Mouse (Mus musculus): Measurements from ENCODE around the gene Pknox2.

The Pknox2 gene

DNA sequence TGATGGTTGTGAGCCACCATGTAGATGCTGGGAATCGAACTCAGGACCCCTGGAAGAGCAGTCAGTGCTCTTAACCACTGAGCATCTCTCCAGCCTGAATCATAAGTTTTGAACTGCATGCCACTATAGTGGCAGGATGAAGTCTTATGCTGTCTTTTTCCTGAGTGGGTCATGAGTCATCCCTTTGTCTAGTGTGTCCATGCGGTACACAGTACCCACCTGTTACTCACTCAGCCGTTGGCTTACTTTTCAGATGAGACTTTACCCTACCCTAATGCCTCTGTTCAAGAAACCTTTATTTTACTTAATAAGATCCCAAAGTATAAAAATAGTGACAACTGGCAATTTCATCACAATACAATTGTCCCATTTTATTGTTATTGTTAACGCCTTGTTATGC, 95.5 kb downstream of the Pknox2 start:
- DNase-seq (ENCODE audit: low spot score in 2 of 2) = no peak

DNA sequence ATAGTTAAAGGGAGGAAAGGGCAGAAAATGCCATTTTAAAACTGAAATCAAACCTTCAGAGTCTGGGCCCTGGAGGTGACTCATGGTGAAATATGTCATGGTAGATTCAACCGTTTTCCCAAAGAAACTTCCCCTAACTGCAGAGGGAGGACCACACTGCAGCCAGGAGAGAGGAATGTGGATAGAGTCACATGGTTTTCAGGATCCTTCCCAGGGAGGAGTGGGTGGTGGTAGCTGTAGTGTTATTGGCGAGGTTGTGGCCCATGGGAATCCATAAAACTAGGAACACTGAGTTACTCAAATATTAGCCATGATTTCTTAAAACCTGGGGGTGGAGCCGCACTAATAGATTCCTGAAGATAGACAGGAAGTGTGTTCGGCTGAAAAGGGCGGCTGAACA, 99.7 kb downstream of the Pknox2 start:
- DNase-seq (ENCODE audit: low spot score in 2 of 2) = no peak

DNA sequence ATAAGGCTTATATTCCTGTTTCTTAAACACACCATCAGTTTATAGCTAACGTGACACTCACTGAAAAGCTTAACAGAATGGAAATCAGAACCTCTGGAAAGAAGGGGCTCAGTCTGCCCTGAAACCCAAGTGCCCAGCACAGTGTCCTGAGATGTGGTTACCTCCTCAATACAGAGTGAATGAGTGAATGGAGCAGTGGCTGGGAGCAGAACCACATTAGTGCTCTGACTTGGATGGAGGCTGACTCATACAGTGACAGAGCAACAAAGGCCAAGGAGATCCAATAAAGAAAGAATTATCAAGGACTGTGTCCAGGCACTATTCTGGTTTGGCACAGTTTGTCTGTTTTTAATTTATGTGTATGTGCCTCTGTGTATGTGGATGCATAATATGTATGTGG, 101.3 kb downstream of the Pknox2 start:
- DNase-seq (ENCODE audit: low spot score in 2 of 2) = no peak

DNA sequence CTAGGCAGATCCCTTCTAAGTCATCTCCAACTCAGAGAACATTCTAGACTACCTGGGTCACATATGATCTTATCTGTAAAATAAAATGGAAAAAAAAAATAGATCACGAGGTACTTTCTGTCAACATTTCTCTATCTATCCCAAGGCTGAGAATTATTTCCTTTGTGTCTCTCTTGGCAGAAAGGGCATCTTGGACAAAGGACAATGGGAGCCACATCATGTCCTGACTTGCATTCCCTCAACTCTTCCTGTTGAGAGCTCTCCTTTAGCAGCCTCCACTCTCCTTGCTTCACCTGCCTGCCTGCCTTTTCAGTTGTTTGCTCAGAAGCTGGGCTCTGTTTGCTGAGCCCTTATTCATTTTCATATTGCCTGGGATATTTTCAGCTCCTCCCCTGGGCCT, 103.0 kb downstream of the Pknox2 start:
- DNase-seq (ENCODE audit: low spot score in 2 of 2) = no peak

DNA sequence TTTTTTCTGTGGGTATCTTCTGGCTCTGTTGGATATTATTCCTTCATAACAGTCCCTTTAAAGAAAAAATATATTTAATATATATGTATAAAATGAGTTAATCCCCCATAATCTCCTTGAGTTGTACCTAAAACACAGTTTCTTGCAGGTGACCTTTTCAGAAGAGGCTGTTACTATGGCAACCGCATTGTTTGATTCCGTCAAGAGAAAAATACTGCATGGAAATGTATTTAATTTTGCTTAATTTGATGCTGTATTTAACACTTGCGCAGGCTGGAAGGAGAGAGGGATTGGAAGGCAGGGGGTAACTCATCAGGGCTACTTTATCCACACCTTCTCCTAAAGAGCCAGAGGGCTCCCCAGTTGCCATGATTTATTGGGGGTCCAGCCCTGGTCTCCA, 108.3 kb downstream of the Pknox2 start:
- DNase-seq (ENCODE audit: low spot score in 2 of 2) = no peak

DNA sequence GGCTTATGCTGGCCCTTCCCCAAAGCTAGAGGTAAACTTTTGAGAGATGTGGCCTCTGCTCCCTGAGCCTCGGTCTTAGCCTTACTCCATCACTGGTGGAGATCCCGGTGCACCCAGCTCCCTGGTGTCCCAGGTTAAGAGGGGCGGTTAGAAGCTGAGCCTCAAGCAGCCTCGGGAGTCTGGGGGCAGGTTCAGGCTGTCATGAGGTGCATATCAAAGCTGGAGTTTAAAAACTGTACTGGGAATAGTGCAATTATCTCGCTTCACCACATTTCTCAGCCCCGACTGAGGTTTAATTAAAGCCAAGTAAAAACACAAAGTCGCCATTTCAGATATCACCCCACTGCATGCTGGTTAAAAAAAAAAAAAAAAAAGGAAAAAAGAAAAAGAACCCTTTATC, 108.8 kb downstream of the Pknox2 start:
- DNase-seq (ENCODE audit: low spot score in 2 of 2) = no peak

DNA sequence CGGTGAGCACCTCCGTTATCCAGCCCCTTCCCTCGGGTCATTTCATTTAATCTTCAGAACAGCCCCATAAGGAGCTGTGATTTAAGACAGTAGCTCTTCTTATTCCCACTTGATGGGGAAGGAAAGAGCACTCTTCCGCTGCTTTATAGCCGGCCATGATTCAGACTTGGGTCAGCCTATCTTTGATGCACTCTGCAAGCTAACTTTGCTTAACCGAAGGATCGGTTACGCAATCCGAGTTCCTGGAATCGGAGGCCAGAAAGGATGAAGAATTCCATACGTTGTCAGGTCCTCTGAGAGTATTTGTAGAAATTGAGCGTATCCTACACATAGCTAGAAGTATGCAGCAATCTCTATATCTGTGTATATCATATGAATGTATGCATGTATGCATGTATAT, 109.8 kb downstream of the Pknox2 start:
- no peak for DNase-seq (ENCODE audit: low spot score in 2 of 2)

DNA sequence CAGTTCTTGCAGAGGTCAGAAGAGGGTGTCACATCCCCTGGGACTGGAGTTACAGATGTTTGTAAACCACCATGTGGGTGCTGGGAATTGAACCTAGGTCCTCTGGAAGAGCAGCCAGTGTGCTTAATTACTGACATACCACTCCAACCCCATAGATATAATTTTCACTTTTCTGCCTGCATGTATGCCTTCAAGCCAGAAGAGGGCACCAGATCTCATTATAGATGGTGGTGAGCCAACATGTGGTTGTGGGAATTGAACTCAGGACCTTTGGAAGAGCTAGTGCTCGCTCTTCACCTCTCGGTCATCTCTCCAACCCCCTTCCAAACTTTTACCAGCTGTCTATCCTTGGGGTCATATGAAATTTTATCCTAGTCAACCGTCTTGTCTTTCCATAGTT, 112.0 kb downstream of the Pknox2 start:
- DNase-seq (ENCODE audit: low spot score in 2 of 2) = no peak

DNA sequence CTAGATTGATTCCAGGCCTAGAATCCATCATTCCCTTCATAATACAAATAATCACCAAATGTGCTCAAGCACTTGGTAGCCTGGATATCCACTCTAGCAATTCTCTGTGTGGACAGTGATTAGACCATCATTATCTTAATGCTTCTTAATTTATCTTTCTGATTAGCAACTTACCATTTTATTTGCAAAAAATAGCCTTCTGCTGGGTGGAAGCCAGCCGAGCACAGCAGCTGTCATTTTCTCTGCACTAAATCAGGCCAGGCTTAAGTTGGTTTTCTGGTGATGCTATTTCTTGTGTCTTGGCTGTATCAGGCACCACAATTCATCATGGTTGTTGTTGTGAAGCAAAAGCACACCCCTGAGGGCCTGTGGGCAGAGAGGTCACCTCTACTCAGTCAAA, 112.9 kb downstream of the Pknox2 start:
- DNase-seq (ENCODE audit: low spot score in 2 of 2) = no peak

DNA sequence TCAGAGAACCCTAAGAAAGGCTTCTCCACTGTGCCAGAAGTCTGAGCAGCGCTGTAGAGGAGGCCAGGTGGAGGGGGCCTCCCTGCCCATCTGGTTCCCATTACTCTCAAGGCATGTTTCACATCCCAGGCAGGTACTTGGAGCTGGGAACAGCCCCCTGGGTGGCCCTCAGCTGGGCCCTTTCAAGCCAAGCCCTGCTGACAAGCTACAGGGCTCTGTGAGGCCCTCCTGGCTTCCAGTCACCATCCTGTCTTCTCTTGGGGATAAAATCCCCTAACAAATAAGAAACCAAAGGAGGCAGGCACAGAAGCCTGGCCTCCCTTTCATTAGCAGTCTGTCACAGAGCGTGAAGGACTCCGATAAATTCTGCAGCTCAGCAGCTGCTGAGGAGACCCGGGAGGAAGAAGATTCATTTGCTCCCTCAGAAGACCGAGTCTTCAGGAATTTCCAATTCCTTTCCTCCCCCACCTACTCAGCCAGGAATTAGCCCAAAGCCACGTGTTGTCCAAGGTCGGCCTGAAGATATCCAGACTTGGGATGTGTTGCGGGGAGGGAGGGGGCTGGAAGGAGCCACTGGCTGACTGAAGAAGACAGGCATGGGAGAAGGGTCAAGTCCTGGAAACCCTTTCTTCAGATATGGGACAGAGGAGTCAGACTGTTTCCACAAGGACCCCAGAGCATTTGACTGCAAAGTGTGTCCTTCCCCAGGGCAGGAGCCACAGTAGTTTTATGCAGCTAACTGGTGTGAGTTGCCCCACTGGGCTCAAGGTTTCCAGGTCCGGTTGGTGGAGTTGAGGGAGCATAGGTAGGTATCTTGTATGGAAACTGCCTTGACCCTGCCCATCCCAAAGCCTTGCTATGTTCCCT, 116.6 kb downstream of the Pknox2 start:
- DNase-seq (ENCODE audit: low spot score in 2 of 2) = no peak

DNA sequence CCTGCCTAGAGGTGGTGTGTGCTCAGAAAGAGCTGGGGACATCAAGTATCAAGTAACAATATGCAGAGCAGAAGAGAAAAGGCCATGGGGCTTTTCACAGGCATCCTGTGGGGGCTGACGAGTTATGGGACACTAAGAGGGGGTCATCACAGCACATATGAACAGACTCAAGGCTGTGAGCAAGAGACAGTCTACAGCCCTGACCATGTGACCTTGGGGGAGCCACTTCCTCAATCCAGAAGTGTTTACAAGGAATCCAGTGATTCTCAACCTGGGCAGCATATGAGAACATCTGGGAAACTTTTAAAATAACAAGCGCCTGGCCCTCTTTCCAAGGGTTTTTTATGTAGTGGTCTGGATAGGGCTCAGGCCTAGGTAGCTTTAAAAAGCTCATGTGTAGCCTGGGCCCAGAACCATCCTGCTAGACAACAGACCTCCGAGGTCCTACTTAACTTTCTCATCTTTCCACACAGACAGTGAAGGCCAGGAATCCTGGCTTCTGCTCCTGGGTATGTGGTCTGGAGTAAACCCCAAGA, 117.3 kb downstream of the Pknox2 start:
- DNase-seq (ENCODE audit: low spot score in 2 of 2) = no peak

DNA sequence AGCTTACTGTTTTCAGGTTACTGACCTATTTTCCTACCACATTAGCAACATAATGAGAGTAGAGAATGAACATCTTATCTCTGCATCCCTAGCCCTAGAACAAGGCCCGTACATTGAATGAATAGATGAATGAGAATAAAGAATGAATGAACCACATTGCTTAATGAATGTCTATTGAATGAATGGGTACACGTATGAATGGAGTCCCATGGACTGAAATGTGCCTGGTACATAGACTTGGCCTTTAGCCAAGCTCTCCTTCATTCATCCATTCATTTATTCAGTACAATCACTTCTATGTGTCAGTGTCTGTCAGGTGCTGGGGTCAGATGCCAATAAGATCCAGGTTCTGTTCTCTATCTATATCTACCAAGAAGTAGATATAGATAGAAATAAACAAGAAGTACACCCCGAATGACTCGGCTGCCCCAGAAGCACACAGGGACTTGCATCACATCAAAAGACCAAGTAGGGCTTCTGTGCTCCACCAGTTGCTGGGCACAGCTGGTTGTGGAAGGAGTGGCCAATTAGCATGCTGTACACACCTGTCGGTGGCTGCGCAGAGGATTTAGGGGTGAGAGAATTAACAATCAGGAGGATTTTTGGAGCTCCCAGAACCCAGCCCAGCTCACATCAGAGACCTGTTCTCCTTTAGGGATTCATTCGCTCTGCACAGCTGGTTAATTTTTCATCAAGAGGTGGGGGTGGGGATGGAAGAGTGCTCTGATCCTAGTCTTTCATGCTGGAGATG, 119.2 kb downstream of the Pknox2 start:
- no peak for DNase-seq (ENCODE audit: low spot score in 2 of 2)

DNA sequence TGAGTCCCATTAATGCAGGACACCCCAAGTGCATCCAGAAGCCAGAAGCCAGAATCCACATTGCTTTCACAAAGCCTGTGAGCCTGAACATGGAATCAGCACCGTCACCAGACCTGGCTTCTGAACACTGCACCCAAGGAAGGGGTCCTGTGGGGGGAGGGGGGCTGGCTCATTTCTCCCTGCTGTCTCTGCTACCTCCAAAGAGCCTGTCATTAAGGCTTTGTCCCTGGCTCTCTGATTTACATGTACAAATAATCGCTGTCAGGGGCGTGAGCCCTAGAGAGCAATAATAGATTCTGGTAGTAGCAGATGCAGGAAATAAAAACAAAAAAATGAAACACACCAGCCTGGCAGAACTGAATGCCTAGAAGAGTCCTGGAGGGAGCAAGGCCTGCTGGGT, 121.3 kb downstream of the Pknox2 start:
- DNase-seq (ENCODE audit: low spot score in 2 of 2) = no peak

DNA sequence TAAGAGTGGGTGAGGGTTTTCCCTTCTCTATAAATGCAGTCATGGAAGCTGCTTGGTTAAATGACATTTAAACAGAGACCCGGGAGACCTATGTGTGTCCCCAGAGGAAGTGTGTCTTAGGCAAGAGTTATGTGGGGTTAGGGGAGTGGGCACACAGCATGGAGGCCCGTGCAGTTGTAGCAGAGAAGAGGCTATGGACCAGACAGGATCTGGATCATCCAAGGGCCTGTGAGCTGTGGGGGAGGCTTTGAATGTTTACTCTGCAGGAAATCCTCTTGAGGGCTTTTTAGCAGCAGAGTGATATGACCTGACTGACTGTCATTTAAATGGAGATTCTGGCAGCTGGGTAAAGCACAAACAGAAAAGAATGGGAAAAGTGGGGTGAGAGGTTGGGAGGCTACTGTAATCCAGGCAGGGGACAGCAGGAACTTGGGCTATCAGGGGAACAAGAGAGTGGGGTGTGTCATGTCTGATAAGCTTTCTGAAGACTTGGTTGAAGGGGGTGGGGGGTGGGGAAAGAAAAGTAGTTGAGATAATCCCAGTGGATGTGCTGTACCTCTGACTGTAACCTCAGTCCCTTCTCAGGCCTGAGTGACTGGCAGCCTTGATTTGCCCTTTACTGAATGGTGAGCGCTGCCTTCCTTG, 125.5 kb downstream of the Pknox2 start:
- DNase-seq (ENCODE audit: low spot score in 2 of 2) = no peak

DNA sequence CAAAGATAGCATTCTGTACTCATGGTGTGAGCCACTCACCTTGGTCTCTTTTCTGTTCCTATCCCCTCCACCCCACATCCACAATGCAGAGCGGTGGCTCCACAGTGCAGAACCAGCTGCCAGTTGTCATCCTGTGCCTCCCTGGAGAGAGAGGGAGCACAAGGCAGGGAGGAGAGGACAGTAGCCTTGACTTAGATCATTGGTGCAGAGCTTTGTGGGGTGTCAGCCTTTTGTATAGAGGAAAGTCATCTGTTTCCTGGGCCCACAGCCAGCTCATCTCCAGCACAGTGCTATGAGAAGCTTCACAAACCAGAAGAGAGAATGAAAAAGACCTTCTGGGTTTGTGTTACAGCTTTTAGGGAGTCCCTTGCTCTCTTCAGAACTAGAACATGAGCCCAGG, 129.1 kb downstream of the Pknox2 start:
- DNase-seq (ENCODE audit: low spot score in 2 of 2) = peak in 1 of 2 experiments; percentile 8

DNA sequence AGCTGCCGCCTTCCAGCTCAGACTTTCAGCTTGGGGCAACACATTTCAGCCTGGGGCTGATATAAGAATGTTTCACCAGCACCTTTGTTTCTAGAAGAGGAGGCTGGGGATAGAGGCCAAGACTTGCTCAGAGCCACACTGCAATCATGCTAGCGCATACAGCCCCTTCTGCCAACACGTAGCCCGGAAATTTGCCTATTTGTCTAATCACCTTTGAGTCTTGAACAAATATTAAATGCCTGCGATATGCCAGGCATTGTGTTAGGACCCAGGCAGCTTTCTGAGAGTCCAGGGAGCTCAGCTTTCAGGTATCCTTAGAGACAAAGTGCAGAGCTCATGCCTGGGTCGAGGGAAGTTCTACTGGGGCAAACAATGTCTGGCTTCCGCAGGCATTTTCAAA, 130.0 kb downstream of the Pknox2 start:
- DNase-seq (ENCODE audit: low spot score in 2 of 2) = no peak

DNA sequence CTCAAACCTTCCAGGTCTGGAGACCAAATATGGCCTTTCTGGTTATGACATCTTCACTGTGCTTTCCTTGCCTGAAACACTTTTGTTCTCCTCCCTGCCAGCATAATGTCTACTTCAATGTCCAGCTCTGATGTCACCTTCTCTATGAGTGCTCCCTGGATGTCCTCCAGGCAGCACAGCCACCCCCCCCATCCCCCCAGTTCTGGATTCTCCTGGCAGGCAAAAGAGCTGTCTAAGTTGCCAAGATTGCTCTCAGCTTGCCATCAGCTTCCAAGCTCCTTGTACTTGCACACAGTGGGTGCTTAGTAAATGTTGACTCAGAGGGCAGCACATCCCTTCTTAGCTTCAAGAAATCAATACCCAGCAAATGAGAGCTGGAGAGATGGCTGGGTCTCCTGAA, 131.0 kb downstream of the Pknox2 start:
- DNase-seq (ENCODE audit: low spot score in 2 of 2) = no peak

DNA sequence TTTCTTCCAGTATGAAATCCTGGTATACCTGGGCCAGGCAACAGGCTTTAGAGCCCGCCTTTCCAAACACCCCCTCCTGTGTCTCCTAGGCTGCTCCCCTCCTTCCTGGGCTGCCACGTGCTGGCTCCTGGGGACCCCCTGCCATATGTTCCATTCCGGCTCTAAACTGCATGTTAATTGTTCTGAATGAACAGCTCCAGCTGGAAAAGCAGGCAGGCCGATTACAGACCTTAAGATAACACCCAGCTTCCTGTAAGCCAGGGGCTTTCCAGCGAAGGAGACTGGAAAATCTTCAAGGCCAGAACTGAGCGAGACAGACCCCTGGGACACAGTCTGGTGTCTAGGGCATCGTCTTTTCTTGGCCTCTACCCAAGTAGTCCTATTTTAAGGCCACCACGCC, 133.6 kb downstream of the Pknox2 start:
- no peak for DNase-seq (ENCODE audit: low spot score in 2 of 2)

DNA sequence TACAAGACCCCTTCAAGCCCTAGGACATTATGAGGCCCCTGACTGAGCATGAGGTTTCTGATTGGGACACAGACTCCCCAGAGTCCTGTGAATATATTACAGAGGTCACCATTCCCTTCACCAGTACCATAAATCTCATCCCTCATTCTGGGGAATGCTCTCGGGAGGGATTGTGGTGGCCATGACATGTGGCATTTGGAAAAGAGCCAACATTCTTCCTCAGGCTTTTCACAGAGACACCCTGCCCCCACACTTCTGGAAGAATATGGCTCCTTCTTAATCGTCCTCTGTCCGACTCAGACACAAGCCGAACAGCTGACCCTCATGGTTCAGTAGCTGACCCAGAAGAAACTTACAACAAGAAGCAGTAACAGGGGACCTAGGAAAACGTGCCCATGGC, 139.1 kb downstream of the Pknox2 start:
- no peak for DNase-seq (ENCODE audit: low spot score in 2 of 2)

DNA sequence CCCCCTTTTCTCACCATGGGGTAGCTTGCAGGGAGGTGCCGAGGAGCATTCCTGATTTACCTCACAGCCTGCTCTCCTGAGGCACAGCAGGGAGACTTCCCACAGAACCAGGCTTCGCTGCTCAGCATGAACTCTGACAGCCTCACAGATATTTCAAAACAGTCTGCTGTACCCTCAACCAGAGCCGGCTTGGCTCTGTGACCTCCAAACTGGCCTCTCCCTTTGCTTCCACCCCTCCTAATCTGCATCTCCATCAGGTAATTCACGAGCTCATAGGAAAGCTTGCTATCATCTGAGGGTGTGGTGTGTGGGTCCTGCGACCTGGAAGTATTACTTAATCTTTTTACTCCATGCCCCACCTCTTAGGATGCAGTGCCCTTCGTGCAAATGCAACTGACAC, 142.5 kb downstream of the Pknox2 start:
- no peak for DNase-seq (ENCODE audit: low spot score in 2 of 2)

DNA sequence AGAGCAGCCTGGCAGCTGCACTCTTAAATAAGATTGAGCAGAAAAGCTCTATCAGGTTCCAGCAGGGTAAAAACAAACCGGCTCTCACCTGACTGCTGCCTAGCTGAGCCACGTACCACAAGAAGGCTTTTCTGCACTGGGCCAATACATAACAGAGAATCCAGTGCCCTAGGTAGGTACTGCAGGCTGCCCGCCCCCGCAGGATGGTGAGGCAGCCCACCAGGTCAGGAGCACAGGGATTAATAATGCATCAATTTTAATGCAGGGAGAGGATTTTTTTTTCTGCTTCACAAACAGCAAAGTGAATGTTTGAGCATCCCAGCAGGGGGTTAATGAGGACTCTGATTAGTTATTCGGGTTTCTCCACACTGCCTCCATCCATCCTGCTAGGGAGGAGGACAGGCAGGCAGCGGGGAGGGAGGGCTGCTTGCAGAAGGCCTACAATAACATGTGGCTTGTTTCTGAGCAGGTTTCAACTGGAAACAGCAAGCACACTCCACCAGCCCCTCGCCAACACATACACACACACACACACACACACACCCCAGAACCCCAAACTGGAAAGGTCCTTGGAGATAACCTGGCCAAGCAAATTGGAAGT, 145.2 kb downstream of the Pknox2 start:
- no peak for DNase-seq (ENCODE audit: low spot score in 2 of 2)

DNA sequence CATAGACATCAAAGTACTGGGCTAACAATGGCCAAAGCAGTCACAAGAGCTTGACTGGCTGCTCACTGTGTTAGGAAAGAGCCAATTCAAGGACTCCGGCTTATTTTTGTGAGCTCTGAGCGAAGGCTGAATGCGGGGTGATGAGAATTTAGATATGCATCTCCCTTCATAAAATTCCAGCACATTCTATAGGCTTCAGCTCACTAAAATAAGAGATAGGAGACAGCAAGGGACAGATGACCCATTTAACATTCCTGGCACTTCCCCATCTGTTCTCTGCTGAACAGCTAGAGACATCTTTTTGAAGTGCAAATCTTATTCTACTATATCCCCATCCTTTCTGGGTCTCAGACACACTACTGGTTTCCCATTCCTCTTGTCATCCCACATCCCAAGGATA, 147.8 kb downstream of the Pknox2 start:
- no peak for DNase-seq (ENCODE audit: low spot score in 2 of 2)

Data from spleen, postnatal 36 days (tissue).